Mouse (Mus musculus) spleen, embryonic (tissue): ENCODE results near the gene Clpp.

Experiments used
- CTCF ChIA-PET: fragments of 350-600 bp; sonication (Branson Sonifier 250); formaldehyde crosslinking; loops from one replicate; lab custom pipeline; 2022; lab: Charles Lee

Clpp gene

DNA sequence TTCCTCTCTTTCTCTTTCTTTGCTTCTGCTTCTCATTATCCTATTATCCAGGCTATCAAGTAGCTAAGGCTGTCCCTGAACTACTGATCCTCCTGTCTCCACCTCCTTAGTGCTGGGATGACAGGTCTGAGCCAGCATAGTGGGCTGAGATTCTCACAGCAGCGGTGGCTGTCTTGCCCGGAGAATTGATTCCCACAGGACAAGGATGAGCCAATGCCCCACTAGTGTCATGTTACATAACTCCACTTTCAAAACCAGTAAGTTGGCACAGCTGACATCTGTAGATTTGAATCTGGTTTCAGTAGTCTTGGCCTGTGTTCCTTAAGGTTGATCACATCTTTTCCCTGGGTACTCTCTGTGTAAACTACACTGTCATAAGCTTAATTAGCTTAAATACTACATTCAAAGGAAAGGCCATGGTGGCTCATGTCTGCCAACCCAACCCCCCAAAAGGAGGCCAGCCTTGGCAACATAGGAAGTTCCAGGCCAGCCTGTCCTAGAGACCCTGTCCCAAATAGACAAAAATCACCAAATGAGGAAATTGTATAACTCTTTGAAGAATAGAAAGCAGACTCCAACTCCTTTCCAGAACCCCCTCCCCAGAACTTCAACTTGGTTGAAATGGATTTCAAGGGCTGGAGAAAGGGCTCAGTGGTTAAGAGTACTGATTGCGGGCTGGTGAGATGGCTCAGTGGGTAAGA is 3.9 kb upstream of the Clpp start:
- CTCF ChIA-PET = no interaction called here

DNA sequence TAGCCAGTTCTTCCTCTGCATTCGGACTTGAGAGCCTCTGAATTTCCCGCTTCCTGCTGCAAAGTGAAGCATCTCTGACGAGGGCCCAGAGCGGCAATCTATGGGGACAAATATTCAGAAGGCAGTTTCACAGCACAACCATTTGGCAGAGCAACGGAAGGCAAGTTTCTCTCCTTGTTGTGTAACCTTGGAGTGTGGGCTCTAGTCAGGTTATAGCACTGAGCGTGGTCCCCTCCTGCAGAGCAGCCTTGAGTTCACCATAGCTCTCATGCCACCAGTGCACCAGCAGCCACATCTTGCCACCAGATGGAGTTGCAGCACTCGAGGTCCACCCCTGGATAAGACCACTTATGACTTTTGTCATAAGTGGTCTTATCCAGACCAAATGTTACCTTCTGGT is 1.7 kb upstream of the Clpp start:
- CTCF ChIA-PET = no interaction called here

DNA sequence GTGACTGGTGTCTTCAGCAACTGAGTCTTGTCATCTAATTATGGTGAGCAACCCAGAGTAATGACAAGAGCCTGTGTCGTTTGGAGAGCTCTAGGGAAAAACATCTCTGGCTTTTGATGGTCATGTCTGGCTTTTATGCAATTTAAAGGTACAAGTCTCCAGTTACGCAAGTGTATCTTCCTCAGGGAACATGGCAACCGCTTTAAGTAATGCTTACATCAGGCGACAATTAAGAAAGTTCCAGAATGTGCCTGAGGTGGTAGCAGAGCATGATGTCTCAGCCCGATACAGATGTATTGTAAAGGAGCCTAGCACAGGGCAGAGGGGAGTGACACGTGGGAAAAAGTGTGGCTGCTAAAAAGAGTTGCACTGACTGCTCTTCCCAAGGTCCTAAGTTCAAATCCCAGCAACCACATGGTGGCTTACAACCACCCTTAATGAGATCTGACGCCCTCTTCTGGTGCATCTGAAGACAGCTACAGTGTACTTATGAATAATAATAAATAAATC is 1.1 kb upstream of the Clpp start:
- CTCF ChIA-PET = no interaction called here

DNA sequence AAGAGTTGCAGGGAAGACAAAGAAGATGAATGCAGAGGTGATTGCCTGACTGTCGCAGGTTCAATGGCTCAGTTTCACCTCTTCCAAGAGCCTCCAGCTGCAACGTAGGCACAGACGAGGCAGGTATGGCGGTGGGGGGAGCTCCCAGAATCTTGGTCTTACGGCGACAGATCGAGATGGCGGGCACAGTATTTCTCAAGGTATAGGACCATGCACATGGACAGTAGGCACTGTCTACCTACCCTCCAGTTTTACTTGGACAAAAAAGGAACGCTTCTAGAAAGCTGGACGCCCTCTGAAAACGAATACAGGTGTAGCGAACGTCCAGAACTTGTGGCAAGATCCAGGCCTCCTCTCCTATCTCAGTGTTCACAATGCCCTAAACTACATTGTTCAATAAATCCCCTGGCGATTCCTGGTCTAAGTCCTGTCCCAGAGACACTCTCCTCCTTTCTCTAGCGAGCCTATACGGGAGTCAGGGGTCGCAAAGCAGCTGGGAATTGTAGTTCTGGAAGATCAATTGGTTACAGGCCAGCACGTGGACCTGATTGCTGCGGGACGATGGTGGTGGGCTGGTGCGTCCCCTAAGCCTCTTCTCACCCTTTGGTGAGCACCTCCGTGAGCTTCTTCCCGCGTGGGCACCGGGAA is 514 bp upstream of the Clpp start:
- CTCF ChIA-PET = interaction anchor here (0.6 kb wide), 1 partner anchor 162 kb away, joined by 3 read pairs; no protein-coding TSS in a partner anchor

DNA sequence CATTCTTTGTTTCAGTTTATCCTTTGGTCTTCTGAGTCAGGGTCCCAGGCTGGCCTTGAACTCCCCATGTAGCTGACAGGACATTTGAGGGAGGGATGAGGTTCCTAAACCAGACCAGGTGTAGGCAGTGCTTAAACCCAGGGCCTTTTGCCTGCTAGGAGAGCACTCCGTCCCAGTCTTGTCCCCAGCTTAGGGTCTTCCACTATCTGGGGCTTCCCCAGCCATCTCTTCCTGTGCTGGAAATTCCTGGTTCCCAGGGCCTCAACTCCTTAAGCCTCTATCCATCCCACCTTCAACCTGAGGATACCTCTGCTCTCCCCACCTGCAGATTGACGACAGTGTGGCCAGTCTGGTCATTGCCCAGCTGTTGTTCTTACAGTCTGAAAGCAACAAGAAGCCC is 861 bp downstream of the Clpp start:
- CTCF ChIA-PET = interaction anchor here (0.7 to 0.8 kb wide), 2 partner anchors 18 to 204 kb away, joined by 3 to 9 read pairs; no protein-coding TSS in a partner anchor

DNA sequence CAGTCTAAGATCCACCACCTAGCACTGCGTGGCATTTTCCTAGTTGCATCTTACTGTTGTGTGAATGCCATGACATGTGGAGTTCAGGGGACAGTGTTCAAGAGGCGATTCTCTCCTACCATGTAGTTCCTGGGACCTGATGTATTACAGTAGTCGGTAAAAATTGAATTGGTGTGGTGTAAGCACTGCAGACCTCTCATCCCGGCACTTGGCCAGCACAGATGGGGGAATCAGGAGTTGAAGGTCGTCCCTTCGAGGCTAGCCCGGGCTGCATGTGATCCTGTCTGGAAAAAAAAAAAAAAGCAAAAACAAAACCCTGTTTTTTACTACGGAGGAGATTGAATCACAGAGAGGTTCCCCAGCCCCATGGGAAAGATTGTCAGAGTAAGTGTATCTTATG is 4.9 kb downstream of the Clpp start:
- CTCF ChIA-PET = no interaction called here

DNA sequence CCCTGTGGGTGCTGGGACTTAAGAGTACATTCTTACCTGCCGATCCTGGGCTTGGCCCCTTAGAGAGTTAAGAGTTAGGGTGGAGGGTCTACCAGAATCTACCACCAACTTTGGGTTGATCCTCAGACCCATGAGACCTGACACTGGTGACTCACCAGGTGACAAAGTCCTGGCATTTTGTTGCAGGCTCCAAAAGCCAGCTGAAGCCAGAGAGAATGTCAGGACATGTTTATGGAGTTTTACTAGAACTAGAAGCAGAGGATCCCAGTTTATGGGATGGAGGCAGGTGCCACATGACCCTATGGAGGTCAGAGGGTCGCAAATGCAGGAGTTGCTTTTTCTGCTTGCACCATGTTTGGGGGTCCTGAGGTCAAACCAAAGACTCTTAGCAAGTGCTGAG is 6.4 kb downstream of the Clpp start:
- CTCF ChIA-PET = interaction anchor here (1.0 kb wide), 1 partner anchor 338 kb away, joined by 5 read pairs; no protein-coding TSS in a partner anchor

DNA sequence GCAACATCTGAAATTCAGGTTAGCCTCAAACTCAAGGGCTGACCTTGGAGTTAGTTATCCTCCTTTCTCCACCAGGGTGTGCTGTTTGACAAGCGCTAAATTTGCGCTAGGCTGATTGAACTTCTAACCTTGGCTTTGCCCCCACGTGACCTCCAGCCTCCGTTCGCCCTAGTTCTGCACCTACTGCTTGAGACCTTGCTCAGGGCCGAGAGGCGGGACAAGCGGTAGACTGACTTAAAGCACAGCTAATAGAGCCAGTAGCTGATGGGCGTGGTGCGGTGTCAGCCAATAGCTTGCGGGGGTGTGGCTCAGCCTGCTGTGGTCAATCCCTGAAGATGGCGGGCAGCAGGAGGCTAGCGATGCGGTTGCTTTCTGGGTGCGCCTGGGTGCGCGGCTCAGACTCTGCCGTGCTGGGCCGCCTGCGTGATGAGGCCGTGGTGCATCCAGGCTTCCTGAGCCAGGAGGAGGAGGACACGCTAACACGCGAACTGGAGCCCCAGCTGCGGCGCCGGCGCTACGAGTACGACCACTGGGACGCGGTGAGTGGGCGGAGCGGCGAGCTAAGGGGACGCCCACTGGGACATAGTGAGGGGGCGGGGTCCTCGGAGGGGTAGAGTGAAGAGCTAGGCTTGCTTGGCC is 7.0 kb downstream of the Clpp start, which contains the start of gene Alkbh7:
Alkbh7 (plus strand) TSS at position 311 of the 639 bp plus-strand sequence.
- CTCF ChIA-PET = interaction anchor here (1.0 to 1.1 kb wide), 2 partner anchors 232 to 337 kb away, joined by 3 to 5 read pairs; partner anchors contain the start of gene Dus3l

DNA sequence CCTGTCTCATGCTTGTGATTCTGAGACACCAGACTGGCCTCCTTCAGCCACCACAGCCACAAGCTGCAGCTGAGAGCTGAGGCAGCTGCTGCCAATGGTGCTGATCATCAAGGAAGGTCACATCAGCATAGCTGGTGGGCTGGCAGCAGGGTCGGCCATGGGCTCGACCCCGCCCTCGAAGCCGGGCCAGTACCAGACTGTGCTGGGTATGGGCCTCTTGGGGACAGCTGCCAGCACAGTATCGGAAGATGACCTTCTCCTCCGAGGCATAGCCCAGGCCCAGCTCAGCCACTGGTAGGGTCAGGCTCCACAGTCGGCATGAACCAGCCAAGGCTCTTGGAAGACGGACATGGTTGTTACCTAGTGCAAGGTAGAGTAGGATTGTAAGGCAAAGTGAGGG is 9.3 kb downstream of the Clpp start:
- CTCF ChIA-PET = no interaction called here

DNA sequence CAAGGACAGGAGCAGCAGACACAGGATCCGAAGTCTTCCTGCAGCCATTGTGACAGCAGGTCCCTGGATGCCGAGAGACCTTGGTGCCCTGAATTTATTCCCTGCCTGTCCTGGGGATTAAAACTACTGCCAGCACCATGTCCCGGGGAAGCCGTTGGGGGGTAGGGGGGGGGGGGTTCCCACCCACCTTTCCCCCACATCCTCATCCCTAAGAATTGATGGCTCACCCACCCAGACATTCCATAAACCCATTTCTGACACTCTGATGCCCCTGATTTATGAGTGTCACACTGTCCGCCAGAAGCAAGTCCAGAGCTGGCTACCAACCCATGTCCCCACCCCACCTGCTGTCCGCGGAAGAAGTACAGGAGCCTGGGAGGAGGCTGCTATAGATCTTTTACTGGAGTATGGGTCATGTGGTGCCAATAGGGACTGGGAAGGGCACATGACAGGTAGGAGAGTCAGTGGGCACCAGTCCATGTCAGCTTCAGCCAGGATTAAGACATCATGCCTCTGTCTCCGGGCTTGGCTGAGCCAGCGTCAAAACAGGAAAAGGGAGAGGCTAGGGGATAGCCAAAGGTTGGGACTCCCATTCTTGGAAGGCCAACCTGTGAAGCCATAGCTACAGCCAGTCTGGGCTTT is 10.0 kb downstream of the Clpp start, which contains the start of gene Pspn:
Pspn (minus strand) TSS at position 51 of the 642 bp plus-strand sequence.
- CTCF ChIA-PET = no interaction called here

DNA sequence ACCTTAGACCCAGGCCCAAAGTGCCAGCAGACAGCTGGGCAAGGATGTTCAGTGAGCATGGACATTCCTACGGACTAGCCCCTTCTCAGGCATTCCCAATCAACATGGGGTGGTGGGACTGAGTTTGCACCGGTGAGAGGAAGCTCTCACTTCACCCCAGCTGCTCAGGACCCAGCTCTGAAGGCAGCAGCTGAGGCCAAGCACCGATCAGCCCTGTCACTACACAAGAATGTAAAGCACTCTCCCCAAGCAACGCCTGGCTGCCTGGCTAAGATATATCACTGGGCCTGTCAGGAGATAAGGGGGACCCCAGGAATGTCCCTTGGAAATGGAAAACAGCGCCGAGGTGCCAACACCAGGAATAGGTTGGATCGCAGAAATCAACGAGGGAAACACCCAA is 11.1 kb downstream of the Clpp start:
- CTCF ChIA-PET = no interaction called here

DNA sequence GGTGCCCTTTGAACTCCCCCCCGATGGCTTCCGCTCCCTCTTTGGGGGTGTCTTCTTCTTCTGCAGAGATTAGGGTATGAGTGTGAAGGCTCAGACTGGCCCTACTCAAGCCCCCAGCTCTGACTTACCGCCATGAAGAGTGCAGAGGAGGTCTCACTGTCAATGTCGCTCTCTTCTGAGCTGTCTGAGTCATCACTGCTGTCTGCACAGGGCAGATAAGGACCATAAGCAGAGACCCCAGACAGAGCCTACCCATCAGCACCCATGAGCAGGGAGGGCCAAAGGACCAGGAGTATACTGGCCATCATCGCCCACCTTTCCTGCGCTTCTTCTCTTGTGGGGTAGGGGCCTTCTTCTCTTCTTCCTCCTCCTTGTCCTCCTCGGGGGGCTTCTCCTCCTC is 13.9 kb downstream of the Clpp start:
- CTCF ChIA-PET = no interaction called here

DNA sequence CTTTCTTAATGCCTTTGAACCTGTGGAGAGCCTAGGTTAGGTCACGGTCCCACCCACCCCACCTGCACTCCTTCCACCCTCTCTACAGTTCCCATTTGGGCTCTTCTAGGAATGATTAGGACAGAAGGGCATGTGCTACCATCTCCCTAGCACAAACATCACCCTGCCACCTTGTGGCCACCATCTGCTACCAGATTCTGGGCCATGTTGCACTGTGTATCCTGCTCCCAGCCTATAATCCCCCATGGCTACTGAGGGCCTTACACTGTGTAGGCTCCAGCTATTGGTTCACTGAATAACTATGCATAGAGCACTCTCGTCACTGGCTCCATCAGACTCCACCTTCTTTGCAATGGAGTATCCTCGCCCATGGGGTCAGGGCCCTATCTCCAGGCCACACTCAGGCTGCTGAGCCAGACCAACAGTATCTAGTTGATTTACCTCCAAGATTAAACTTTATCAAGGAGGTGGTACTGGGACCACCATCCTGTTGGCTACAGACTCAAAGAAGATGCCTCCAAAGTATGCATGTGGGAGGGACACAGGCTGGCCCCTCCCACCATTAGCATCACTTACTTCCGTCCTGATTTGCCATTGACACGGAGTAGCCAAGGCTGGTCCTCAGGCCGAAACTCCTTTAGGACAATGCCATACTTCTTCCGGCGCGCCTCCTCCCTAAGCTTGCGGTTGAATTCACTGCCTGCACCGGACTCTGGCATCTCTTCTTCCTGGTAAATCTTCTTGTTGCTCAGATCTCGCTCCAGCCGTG is 17.2 kb downstream of the Clpp start:
- CTCF ChIA-PET = no interaction called here

DNA sequence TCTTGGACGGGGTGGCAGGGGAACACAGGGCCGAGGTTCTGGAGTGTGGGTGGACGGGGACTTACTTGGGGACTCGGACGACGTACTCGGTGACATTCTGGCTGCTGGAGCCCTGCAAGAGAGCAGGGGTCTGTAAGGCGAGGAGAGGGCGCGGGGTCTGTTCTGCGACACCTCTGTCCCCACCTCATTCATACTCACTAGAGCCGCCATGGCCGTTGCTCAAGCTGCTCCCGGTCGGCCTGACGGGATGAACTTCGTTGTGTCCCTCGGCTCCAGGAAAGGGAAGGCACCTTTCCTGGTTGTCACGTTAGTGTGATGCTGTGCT is 20.8 kb downstream of the Clpp start:
- CTCF ChIA-PET = interaction anchor here (1.2 kb wide), 1 partner anchor 50 kb away, joined by 3 read pairs; no protein-coding TSS in a partner anchor

DNA sequence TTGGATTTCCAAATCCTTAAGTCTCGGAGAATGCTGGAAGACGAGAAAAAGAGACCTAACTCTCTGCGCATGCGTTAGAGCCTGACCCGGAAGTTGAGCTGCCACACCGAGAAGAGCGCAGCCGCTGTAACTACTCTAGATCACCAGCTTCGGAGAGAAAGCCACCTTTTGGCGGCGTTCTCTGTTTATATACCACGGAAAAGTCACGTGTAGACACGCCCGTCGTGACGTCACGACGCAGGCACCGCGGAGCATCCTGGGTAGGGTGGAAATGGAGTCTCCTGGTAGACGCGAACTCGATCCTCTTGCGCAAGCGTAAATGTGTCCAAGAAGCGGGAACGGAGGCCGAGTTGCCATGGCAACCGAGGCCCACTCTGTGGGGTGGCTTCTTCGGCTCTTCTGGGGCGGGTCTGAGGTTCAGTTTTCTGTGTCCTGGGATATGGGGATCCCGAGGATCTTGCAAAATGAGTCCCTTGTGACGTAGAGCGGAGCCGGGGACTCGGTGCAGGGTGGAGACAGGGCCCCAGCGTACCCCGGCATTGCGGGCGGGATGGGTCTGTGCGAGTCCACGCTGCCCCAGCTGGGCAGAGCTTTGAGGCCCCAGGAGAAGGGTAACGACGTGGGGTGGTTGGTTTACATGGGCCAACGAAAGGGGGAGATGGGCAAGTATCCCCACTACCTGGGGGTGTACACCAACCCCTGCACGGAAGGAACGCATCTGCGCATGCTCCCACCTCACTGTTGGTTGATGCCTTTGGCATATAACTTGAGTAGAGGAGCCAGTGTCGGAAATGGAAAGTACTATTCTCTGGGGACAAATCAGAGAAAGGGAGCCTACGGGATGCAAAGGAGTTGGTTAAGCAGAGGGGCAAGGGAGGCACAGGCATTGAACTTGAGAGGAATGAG is 21.4 kb downstream of the Clpp start, which contains the start of the genes Gtf2f1 and Gm17949:
Gtf2f1 (minus strand) TSS at position 53 of the 906 bp plus-strand sequence.
Gm17949 (plus strand) TSS at position 234 of the 906 bp plus-strand sequence.
- CTCF ChIA-PET = interaction anchor here (1.2 kb wide), 1 partner anchor 49 kb away, joined by 3 read pairs; no protein-coding TSS in a partner anchor

DNA sequence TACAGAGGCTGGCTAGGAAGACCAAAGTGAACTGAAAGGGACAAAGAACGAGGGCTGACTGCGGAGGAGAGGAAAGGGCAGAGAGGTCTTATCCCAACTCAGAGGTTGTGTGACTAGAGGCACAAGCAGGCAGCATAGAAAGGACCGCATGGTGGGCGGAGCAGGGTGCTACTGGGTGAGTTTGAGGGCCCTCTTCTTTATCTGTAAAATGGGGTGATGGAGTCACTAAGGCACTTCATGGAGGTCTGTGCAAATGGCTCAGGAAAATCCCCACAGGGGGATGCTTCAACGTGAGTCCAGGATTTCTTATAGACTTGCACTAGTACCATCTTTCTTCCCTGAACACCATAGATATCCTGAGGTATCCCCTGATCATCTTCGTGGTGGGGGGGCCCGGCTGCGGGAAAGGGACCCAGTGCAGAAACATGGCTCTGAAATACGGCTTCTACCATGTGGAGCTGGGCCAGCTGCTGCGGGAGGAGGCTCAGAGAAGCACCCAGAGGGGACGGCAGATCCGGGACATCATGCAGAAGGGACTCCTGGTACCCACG is 22.2 kb downstream of the Clpp start:
- CTCF ChIA-PET = no interaction called here

DNA sequence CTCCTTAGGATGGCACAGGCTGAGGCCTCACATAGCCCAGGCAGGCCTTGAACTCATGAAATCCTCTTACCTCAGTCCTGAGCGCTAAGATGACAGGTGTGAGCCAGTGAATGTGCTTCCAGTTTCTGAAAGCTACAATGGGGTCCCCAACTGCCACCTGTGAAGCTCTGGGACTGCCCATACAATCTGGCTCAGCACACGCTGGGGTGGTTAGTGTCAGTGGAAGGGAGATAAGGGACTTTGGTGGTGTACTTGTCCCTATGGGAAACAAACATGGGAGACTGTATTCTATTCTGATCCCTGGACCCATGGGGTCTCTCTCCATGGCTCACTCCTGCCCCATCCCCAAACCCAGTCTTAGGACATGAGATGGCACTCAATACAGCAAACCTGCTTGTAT is 29.6 kb downstream of the Clpp start:
- CTCF ChIA-PET = no interaction called here

DNA sequence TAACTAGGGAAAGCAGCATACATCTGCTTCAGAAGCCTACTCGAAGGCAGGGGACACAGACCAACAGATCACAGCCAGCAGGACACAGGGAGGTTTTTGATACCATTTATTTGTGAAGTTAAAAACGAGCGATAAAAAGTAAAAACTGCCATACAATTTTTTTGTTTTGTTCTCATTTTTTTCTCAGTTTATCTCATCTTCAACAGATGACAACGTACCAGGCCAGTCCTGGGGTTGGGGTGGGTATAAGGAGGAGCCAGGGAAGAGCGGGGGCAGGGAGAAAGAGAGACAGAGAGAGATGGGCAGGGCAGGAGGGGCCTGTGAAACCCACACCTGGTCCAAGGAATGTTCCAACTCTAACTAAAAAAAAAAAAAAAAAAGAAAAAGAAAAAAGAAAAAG is 30.9 kb downstream of the Clpp start:
- CTCF ChIA-PET = no interaction called here

DNA sequence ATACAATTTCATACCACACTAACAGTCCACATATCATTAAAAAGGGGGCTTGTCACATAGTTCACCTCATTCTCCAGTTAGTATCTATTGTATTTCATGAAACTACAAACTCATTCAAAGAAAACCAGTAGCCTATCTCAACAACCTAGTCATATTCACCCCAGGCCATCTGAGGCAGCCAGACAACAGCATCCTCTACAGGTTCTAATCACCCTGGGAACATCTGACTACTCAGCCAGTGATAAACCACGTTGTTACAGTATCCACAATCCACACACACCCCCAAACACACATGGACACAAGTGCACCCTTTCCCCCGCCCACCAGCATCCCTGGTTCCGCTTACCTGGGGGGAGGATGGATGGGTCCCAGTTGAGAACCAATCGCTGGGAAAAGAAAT is 37.4 kb downstream of the Clpp start:
- CTCF ChIA-PET = no interaction called here
